Mouse (Mus musculus): ENCODE measurements around the gene Slc34a3. TPM values are rescaled to one million over a fixed set of nuclear protein-coding genes. Genes with fewer than 3 reads are reported as not detected.

Slc34a3 gene
- polyA plus RNA-seq, 1 experiment from 2014 or later, result 34.0 TPM

GRCm38 (mm10) chr2:25195211-25196156 is 38.7 kb downstream of the Slc34a3 start:
- H3K4me1 ChIP-seq (replicated peaks; ENCODE audit: control insufficient read depth, insufficient read depth, low read length), result peaks cover 19% of the 10 kb centered on the region; the same call in 1 of the 2 replicates
- no peaks in the 10 kb centered on the region for H3K9me3 ChIP-seq (ENCODE audit: control insufficient read depth)
- peak overlapping the region; percentile 66 for H3K4me2 ChIP-seq (replicated peaks; ENCODE audit: low read depth)
- H3K4me3 ChIP-seq (ENCODE audit: low read depth, low read length), result peak overlapping the region; percentile 37
- peak overlapping the region; percentile 91 for H3K27ac ChIP-seq (ENCODE audit: low read depth, low read length)
- TF ChIP-seq CTCF (IDR thresholded peaks at IDR 0.05; ENCODE audit: low read depth), result no peak; the same call in 1 of the 2 replicates
- WGBS, result 18% methylated on average over 55 of the region's 55 CpGs
- H3K9ac ChIP-seq (ENCODE audit: low read depth, low read length), result peak overlapping the region; percentile 54
- no peaks in the 10 kb centered on the region for H3K27me3 ChIP-seq (replicated peaks; ENCODE audit: control insufficient read depth, insufficient read depth, low read length)
- peaks cover 33% of the 10 kb centered on the region for H3K36me3 ChIP-seq (ENCODE audit: control insufficient read depth, insufficient read depth)
- ATAC-seq, result peak; percentile 34

- no peaks in the 10 kb centered on the region for H3K9me3 ChIP-seq (ENCODE audit: control insufficient read depth)
- TF ChIP-seq CTCF (IDR thresholded peaks at IDR 0.05; ENCODE audit: low read depth), result no peak
- H3K4me1 ChIP-seq (replicated peaks; ENCODE audit: control insufficient read depth, insufficient read depth, low read length), result peaks cover 19% of the 10 kb centered on the region; the same call in 1 of the 2 replicates
- peak overlapping the region; percentile 66 for H3K4me2 ChIP-seq (replicated peaks; ENCODE audit: low read depth)
- 72% methylated on average over 17 of the region's 17 CpGs for WGBS
- no peak overlapping the region for H3K9ac ChIP-seq (ENCODE audit: low read depth, low read length)
- H3K27me3 ChIP-seq (replicated peaks; ENCODE audit: control insufficient read depth, insufficient read depth, low read length), result no peaks in the 10 kb centered on the region
- H3K4me3 ChIP-seq (ENCODE audit: low read depth, low read length), result peak overlapping the region; percentile 37
- peaks cover 24% of the 10 kb centered on the region for H3K36me3 ChIP-seq (ENCODE audit: control insufficient read depth, insufficient read depth)
- no peak for ATAC-seq
- no peak overlapping the region; the same call in 1 of the 2 replicates for H3K27ac ChIP-seq (ENCODE audit: low read depth, low read length)
These were observed 39.5 kb downstream of the Slc34a3 start for GRCm38 (mm10) chr2:25194486-25195171.

- Histone ChIP-seq H3K4me1 (replicated peaks; ENCODE audit: control insufficient read depth, insufficient read depth, low read length) (peaks cover 19% of the 10 kb centered on the region; the same call in 1 of the 2 replicates), H3K9ac (ENCODE audit: low read depth, low read length) (no peak overlapping the region), H3K27ac (ENCODE audit: low read depth, low read length) (peak overlapping the region; percentile 60), H3K4me2 (replicated peaks; ENCODE audit: low read depth) (peak overlapping the region; percentile 66), H3K36me3 (ENCODE audit: control insufficient read depth, insufficient read depth) (peaks cover 18% of the 10 kb centered on the region; the same call in 1 of the 2 replicates), H3K9me3 (ENCODE audit: control insufficient read depth) (no peaks in the 10 kb centered on the region), H3K27me3 (replicated peaks; ENCODE audit: control insufficient read depth, insufficient read depth, low read length) (no peaks in the 10 kb centered on the region), H3K4me3 (ENCODE audit: low read depth, low read length) (no peak overlapping the region)
- TF ChIP-seq CTCF (IDR thresholded peaks at IDR 0.05; ENCODE audit: low read depth), result no peak
- ATAC-seq, result no peak
- WGBS, result 60% methylated on average over 5 of the region's 5 CpGs
These were observed 40.2 kb downstream of the Slc34a3 start for GRCm38 (mm10) chr2:25194006-25194405.

GRCm38 (mm10) chr2:25193330-25193770 is 40.8 kb downstream of the Slc34a3 start:
- H3K4me3 ChIP-seq (ENCODE audit: low read depth, low read length), result no peak overlapping the region
- no peak overlapping the region for H3K27ac ChIP-seq (ENCODE audit: low read depth, low read length)
- peak; percentile 83 for ATAC-seq
- peak overlapping the region; percentile 66 for H3K4me2 ChIP-seq (replicated peaks; ENCODE audit: low read depth)
- peaks cover 11% of the 10 kb centered on the region; the same call in 1 of the 2 replicates for H3K36me3 ChIP-seq (ENCODE audit: control insufficient read depth, insufficient read depth)
- H3K9ac ChIP-seq (ENCODE audit: low read depth, low read length), result no peak overlapping the region
- 0% methylated on average over 6 of the region's 6 CpGs for WGBS
- no peaks in the 10 kb centered on the region for H3K9me3 ChIP-seq (ENCODE audit: control insufficient read depth)
- H3K4me1 ChIP-seq (replicated peaks; ENCODE audit: control insufficient read depth, insufficient read depth, low read length), result peaks cover 19% of the 10 kb centered on the region; the same call in 1 of the 2 replicates
- peak; percentile 99 for TF ChIP-seq CTCF (IDR thresholded peaks at IDR 0.05; ENCODE audit: low read depth)
- no peaks in the 10 kb centered on the region for H3K27me3 ChIP-seq (replicated peaks; ENCODE audit: control insufficient read depth, insufficient read depth, low read length)

GRCm38 (mm10) chr2:25187841-25188240 is 46.3 kb downstream of the Slc34a3 start:
- ATAC-seq, result no peak
- Histone ChIP-seq H3K9ac (ENCODE audit: low read depth, low read length) (no peak overlapping the region), H3K27me3 (replicated peaks; ENCODE audit: control insufficient read depth, insufficient read depth, low read length) (no peaks in the 10 kb centered on the region), H3K36me3 (ENCODE audit: control insufficient read depth, insufficient read depth) (no peaks in the 10 kb centered on the region), H3K4me1 (replicated peaks; ENCODE audit: control insufficient read depth, insufficient read depth, low read length) (peaks cover 2% of the 10 kb centered on the region; the same call in 1 of the 2 replicates), H3K4me3 (ENCODE audit: low read depth, low read length) (no peak overlapping the region), H3K9me3 (ENCODE audit: control insufficient read depth) (no peaks in the 10 kb centered on the region), H3K27ac (ENCODE audit: low read depth, low read length) (no peak overlapping the region), H3K4me2 (replicated peaks; ENCODE audit: low read depth) (no peak overlapping the region)
- no peak for TF ChIP-seq CTCF (IDR thresholded peaks at IDR 0.05; ENCODE audit: low read depth)
- WGBS, result 87% methylated on average over 6 of the region's 6 CpGs

- no peaks in the 10 kb centered on the region for H3K9me3 ChIP-seq (ENCODE audit: control insufficient read depth)
- H3K4me1 ChIP-seq (replicated peaks; ENCODE audit: control insufficient read depth, insufficient read depth, low read length), result peaks cover 2% of the 10 kb centered on the region; the same call in 1 of the 2 replicates
- 39% methylated on average over 5 of the region's 5 CpGs for WGBS
- peak overlapping the region; percentile 91 for H3K4me2 ChIP-seq (replicated peaks; ENCODE audit: low read depth)
- no peak overlapping the region for H3K27ac ChIP-seq (ENCODE audit: low read depth, low read length)
- H3K27me3 ChIP-seq (replicated peaks; ENCODE audit: control insufficient read depth, insufficient read depth, low read length), result no peaks in the 10 kb centered on the region
- peak; percentile 3; the same call in 1 of the 2 replicates for ATAC-seq
- H3K36me3 ChIP-seq (ENCODE audit: control insufficient read depth, insufficient read depth), result no peaks in the 10 kb centered on the region
- TF ChIP-seq CTCF (IDR thresholded peaks at IDR 0.05; ENCODE audit: low read depth), result no peak
- peak overlapping the region; percentile 48; the same call in 1 of the 2 replicates for H3K4me3 ChIP-seq (ENCODE audit: low read depth, low read length)
- no peak overlapping the region for H3K9ac ChIP-seq (ENCODE audit: low read depth, low read length)
These were observed 47.6 kb downstream of the Slc34a3 start for GRCm38 (mm10) chr2:25186575-25186930.

Measured in intestine, postnatal 0 days (tissue).